Mouse (Mus musculus) CH12.LX (cell line): ENCODE measurements at regions not wholly inside any gene's neighbourhood (a gene's known extent, or its start where the extent isn't known, plus 50 kb on each side); places are given as distances from the start of the nearest gene placed in this dataset.

Experiments
- DNase-seq: peaks from one replicate; pipeline ENCODE4 v3.0.0-alpha.2; 2013; ENCODE audit errors: extremely low read depth
- H3K27ac ChIP-seq: 2 replicates; pipeline ENCODE4 v1.5.1; 2012; ENCODE audit warnings: low read depth, mild to moderate bottlenecking, control low read depth, moderate library complexity; ENCODE audit not compliant: insufficient read depth
- H3K27me3 ChIP-seq: replicated peaks from 2 replicates; pipeline ENCODE3; 2012; ENCODE audit warnings: inconsistent platforms
- H3K36me3 ChIP-seq, 2 experiments: replicated peaks in 1 of 2; 2 replicates each; pipeline versions ENCODE3 to v1.6.1; 2012; ENCODE audit warnings: inconsistent platforms in 1 of 2, low read length in 1 of 2, mild to moderate bottlenecking in 1 of 2, mixed read lengths in 1 of 2, moderate library complexity in 1 of 2; ENCODE audit not compliant: control insufficient read depth in 1 of 2, insufficient read depth in 1 of 2
- H3K4me1 ChIP-seq, 2 experiments: 2 replicates each; pipeline ENCODE4 v1.6.1; 2012; ENCODE audit warnings: inconsistent platforms in 1 of 2, moderate library complexity in 1 of 2; ENCODE audit not compliant: insufficient read depth in 2 of 2, control insufficient read depth in 1 of 2
- H3K4me2 ChIP-seq: 2 replicates; pipeline ENCODE4 v1.6.1; 2012; ENCODE audit warnings: low read depth, mild to moderate bottlenecking, control low read depth; ENCODE audit not compliant: poor library complexity, insufficient read depth, severe bottlenecking
- H3K4me3 ChIP-seq, 3 experiments: fragments of 150-350 bp in 1 of 3; sonication (generic) in 1 of 3; replicated peaks in 1 of 3; 2 replicates each; pipeline versions ENCODE3 to v1.5.1; 2011 to 2012; ENCODE audit warnings: low read depth in 2 of 3, low read length in 2 of 3, mild to moderate bottlenecking in 2 of 3, moderate library complexity in 2 of 3, control low read depth in 1 of 3, improper control_type of control experiment in 1 of 3, inconsistent platforms in 1 of 3, mixed read lengths in 1 of 3; ENCODE audit not compliant: poor library complexity in 1 of 3
- H3K79me2 ChIP-seq: replicated peaks from 2 replicates; pipeline ENCODE4 v1.6.1; 2012; ENCODE audit warnings: mild to moderate bottlenecking, moderate library complexity; ENCODE audit not compliant: control insufficient read depth, poor library complexity, insufficient read depth, severe bottlenecking; ENCODE audit errors: extremely low read depth
- H3K9ac ChIP-seq: 2 replicates; pipeline ENCODE4 v1.6.1; 2012; ENCODE audit warnings: low read depth, mild to moderate bottlenecking, control low read depth, moderate library complexity; ENCODE audit not compliant: insufficient read depth
- H3K9me3 ChIP-seq: replicated peaks from 2 replicates; pipeline ENCODE3; 2012; ENCODE audit warnings: low read length, inconsistent platforms, mixed read lengths
- BHLHE40 ChIP-seq: IDR thresholded peaks from 2 replicates; pipeline ENCODE4 v1.6.1; 2011; ENCODE audit warnings: mild to moderate bottlenecking, low read depth, low read length, improper control_type of control experiment
- CHD1 ChIP-seq: IDR thresholded peaks from 2 replicates; pipeline ENCODE4 v1.6.1; 2012; ENCODE audit warnings: low read depth, low read length, improper control_type of control experiment, inconsistent platforms
- CHD2 ChIP-seq: IDR thresholded peaks from 2 replicates; pipeline ENCODE4 v1.6.1; 2011; ENCODE audit warnings: low read length, improper control_type of control experiment
- CTCF ChIP-seq, 2 experiments: IDR thresholded peaks in 1 of 2; conservative IDR thresholded peaks in 1 of 2; 2 replicates each; pipeline ENCODE4 v1.5.1; 2011 to 2012; ENCODE audit warnings: low read depth in 2 of 2, low read length in 2 of 2, improper control_type of control experiment in 1 of 2, inconsistent platforms in 1 of 2, mild to moderate bottlenecking in 1 of 2, moderate library complexity in 1 of 2
- E2F4 ChIP-seq: IDR thresholded peaks from 2 replicates; pipeline ENCODE4 v1.6.1; 2011; ENCODE audit warnings: low read depth, low read length, improper control_type of control experiment; ENCODE audit not compliant: insufficient replicate concordance
- ELF1 ChIP-seq: IDR thresholded peaks from 2 replicates; pipeline ENCODE4 v1.6.1; 2014; ENCODE audit warnings: low read depth, mild to moderate bottlenecking, inconsistent platforms, low read length, improper control_type of control experiment
- EP300 ChIP-seq: IDR thresholded peaks from 2 replicates; pipeline ENCODE4 v1.6.1; 2011; ENCODE audit warnings: low read length, improper control_type of control experiment
- KAT2A ChIP-seq: IDR thresholded peaks from 2 replicates; pipeline ENCODE4 v1.6.1; 2012; ENCODE audit warnings: low read length, improper control_type of control experiment, inconsistent platforms; ENCODE audit not compliant: insufficient replicate concordance
- MAZ ChIP-seq: IDR thresholded peaks from 2 replicates; pipeline ENCODE4 v1.6.1; 2012; ENCODE audit warnings: low read depth, mild to moderate bottlenecking, inconsistent platforms, low read length, improper control_type of control experiment, moderate library complexity
- MYC ChIP-seq: IDR thresholded peaks from 2 replicates; pipeline ENCODE4 v1.6.1; 2011; ENCODE audit warnings: low read depth, mild to moderate bottlenecking, improper control_type of control experiment, low read length
- NELFE ChIP-seq: IDR thresholded peaks from 2 replicates; pipeline ENCODE4 v1.6.1; 2011; ENCODE audit warnings: low read depth, low read length, improper control_type of control experiment
- NRF1 ChIP-seq: IDR thresholded peaks from 2 replicates; pipeline ENCODE4 v1.6.1; 2014; ENCODE audit warnings: low read depth, mild to moderate bottlenecking, inconsistent platforms, low read length, improper control_type of control experiment, moderate library complexity
- POLR2A ChIP-seq: IDR thresholded peaks from 2 replicates; pipeline ENCODE4 v1.6.1; 2011; ENCODE audit warnings: low read depth, mild to moderate bottlenecking, improper control_type of control experiment, low read length
- RAD21 ChIP-seq: IDR thresholded peaks from 2 replicates; pipeline ENCODE4 v1.6.1; 2011; ENCODE audit warnings: low read depth, mild to moderate bottlenecking, low read length, improper control_type of control experiment, moderate library complexity
- RCOR1 ChIP-seq: conservative IDR thresholded peaks from 2 replicates; pipeline ENCODE4 v1.6.1; 2012; ENCODE audit warnings: low read depth, mild to moderate bottlenecking, inconsistent platforms, low read length, improper control_type of control experiment
- SIN3A ChIP-seq: IDR thresholded peaks from 2 replicates; pipeline ENCODE4 v1.6.1; 2012; ENCODE audit warnings: low read length, improper control_type of control experiment, inconsistent platforms
- SMC3 ChIP-seq: IDR thresholded peaks from 2 replicates; pipeline ENCODE4 v1.6.1; 2011; ENCODE audit warnings: low read depth, low read length, improper control_type of control experiment
- ZC3H11A ChIP-seq: IDR thresholded peaks from 2 replicates; pipeline ENCODE4 v1.6.1; 2012; ENCODE audit warnings: low read depth, mild to moderate bottlenecking, inconsistent platforms, low read length, improper control_type of control experiment
- dilution Hi-C: fragments of 300-500 bp; cut with MboI; formaldehyde crosslinking; loops from 2 replicates; pipeline ENCODE4 v1.14.3; 2020; ENCODE audit warnings: low sequenced_read_pairs; ENCODE audit not compliant: extremely low pct_unique_long_range_greater_than_20kb, extremely low pct_ligation_motif_present
- in situ Hi-C: fragments of 300-500 bp; cut with MboI; formaldehyde crosslinking; loops from 3 replicates; pipeline ENCODE4 v1.14.3; 2019; ENCODE audit warnings: low sequenced_read_pairs, low pct_ligation_motif_present, low pct_unique_long_range_greater_than_20kb, mixed read lengths

GRCm38 (mm10) chr13:53921796-53922195, 133.7 kb downstream of the Drd1 start:
- Histone ChIP-seq H3K36me3 (no peaks in the 10 kb centered on the region), H3K4me3 (no peak overlapping the region), H3K9me3 (peaks cover 7% of the 10 kb centered on the region), H3K27me3 (peaks cover 66% of the 10 kb centered on the region), H3K9ac (no peak overlapping the region), H3K4me1 (no peaks in the 10 kb centered on the region), H3K27ac (no peak overlapping the region), H3K79me2 (no peaks in the 10 kb centered on the region)
- in situ Hi-C loops (no loop called here), dilution Hi-C loops (no loop called here)
- no peak for DNase-seq
- TF ChIP-seq ZC3H11A (no peak), SIN3A (no peak), CTCF (conservative IDR thresholded peaks at IDR 0.05 in 1 of 2, IDR thresholded peaks at IDR 0.05 in 1 of 2; ENCODE audit: low read depth in 2 of 2, low read length in 2 of 2) (no peak), NELFE (no peak), MYC (no peak), CHD2 (no peak), CHD1 (no peak), POLR2A (no peak), KAT2A (no peak), BHLHE40 (no peak), RCOR1 (no peak), MAZ (no peak), NRF1 (no peak), E2F4 (no peak), SMC3 (no peak), RAD21 (no peak), EP300 (no peak)
- TF ChIP-seq, all 38 proteins: peak for 0
- no peak overlapping the region for H3K4me2 ChIP-seq

- Histone ChIP-seq H3K9ac (no peak overlapping the region), H3K36me3 (no peaks in the 10 kb centered on the region), H3K9me3 (no peaks in the 10 kb centered on the region), H3K4me2 (no peak overlapping the region), H3K27me3 (peaks cover 62% of the 10 kb centered on the region), H3K4me1 (no peaks in the 10 kb centered on the region), H3K27ac (no peak overlapping the region), H3K4me3 (no peak overlapping the region), H3K79me2 (no peaks in the 10 kb centered on the region)
- in situ Hi-C loops = no loop called here
- dilution Hi-C loops = no loop called here
- TF ChIP-seq NELFE = no peak
- TF ChIP-seq ELF1 = no peak
- DNase-seq = no peak
Measured at GRCm38 (mm10) chr13:53919851-53920381, 135.6 kb downstream of the Drd1 start.
